Mouse (Mus musculus): ENCODE measurements around the gene Impdh1.

DNA sequence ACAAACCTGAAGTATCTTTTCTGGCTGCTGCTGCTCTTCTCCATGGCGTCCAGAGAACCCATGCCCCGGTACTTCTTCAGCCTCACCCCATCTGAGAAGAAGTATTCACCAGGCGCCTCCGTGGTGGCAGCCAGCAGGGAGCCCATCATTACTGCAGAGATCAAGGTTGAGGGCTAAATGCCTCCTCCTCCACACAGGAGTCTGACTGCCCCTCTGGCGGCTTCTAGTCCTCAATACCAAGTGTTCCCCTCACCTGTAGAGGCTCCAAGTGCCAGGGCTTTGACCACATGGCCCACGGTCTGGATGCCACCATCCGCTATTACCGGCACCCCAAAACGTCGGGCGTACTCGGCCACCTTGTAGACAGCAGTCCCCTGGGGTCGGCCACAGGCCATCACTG, 13.1 kb downstream of the Impdh1 start:
- no peak for TF ChIP-seq CTCF (IDR thresholded peaks at IDR 0.05; ENCODE audit: extremely low read depth, insufficient read depth, low read length)
- TF ChIP-seq POLR2A (IDR thresholded peaks at IDR 0.05; ENCODE audit: extremely low read depth, insufficient read depth, low read length), result no peak

Measured in cortical plate, adult 2 months (tissue).